9 mouse cellular contexts compared by ENCODE assay signal in the genomic region with DNA sequence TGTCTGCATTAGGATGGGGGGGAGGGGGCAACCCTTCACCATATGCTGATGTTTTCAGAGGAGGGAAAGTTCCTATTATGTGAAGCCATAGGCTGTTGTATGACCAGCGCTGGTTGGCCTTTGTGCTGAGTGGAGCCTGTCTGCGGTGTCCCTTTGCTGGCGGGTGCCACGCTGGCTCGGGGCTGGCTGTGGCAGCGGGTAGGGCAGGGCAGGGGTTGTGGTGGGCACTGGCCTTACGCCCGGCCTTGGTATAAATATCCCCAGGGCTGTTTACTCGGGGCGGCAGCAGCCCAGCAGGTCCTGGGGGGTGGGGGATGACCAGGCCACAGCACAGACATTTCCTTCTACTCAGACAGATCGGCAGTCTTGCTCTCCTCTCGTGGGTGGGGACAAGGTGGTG. TPM values are rescaled to one million over a fixed set of nuclear protein-coding genes. Genes with fewer than 3 reads are reported as not detected.
DNase-seq lines count a peak whose midpoint lies in the region; ATAC-seq and TF ChIP-seq lines count a peak whose summit lies in the region.
"Had no signal": no experiment of that assay in that cellular context is flagged by ENCODE, and none has a peak within 500 bp of the region (broad histone marks: within the 10 kb centered on the region; RNA-seq: fewer than 3 reads in every experiment).

No protein-coding gene starts in this region.

- peak overlapping the region; percentile 58 for H3K4me3 ChIP-seq in gastrocnemius, adult 2 months
- H3K4me3 ChIP-seq in heart, adult 2 months, result no peak overlapping the region
- H3K4me3 ChIP-seq in limb, embryonic 13.5 days, result no peak overlapping the region

- no peaks in the 10 kb centered on the region for H3K79me2 ChIP-seq in heart, adult 2 months (replicated peaks; ENCODE audit: control insufficient read depth, insufficient read depth, low read length)

- H3K4me2 ChIP-seq in limb, embryonic 13.5 days (replicated peaks), result peak overlapping the region; percentile 46

- peaks cover 8% of the 10 kb centered on the region for H3K36me3 ChIP-seq in heart, adult 2 months (ENCODE audit: control insufficient read depth, insufficient read depth, low read length)
- peaks cover 30% of the 10 kb centered on the region for H3K36me3 ChIP-seq in limb, embryonic 13.5 days

- no peak for TF ChIP-seq EP300 in heart, adult 2 months (IDR thresholded peaks at IDR 0.05; ENCODE audit: insufficient read depth, low read depth, low read length)

- TF ChIP-seq CTCF in gastrocnemius, adult 2 months (IDR thresholded peaks at IDR 0.05), result no peak
- no peak for TF ChIP-seq CTCF in heart, adult 2 months (IDR thresholded peaks at IDR 0.05)

- DNase-seq in gastrocnemius, adult 2 months, result peak; percentile 77
- no peak for DNase-seq in gastrocnemius, postnatal 25 days
- peak; percentile 83 for DNase-seq in 3134 (ENCODE audit: extremely low read depth, insufficient read length, low spot score)
- peak; percentile 58 to 66 for DNase-seq in heart, adult 2 months
- DNase-seq in natural killer cell, adult 2 months (ENCODE audit: low spot score in 2 of 2), result peak; percentile 66 to 77
- no peak for DNase-seq in adrenal gland, adult 18-20 months (ENCODE audit: low spot score in 2 of 2)
- no peak for DNase-seq in right cerebral cortex, postnatal 25 days

- ATAC-seq in limb, embryonic 13.5 days (ENCODE audit: low FRiP score, low read depth), result no peak

- intact Hi-C loops in gastrocnemius, adult 2 months (cut with DNase I), result no loop called here
- intact Hi-C loops in heart, adult 2 months (cut with DNase I), result no loop called here

- H3K9me3 ChIP-seq in limb, embryonic 13.5 days, result no peaks in the 10 kb centered on the region

- WGBS in heart, adult 2 months, result 17% methylated on average over 12 of the region's 12 CpGs
- WGBS in limb, embryonic 13.5 days, result 13% methylated on average over 12 of the region's 12 CpGs

- TF ChIP-seq POLR2A in heart, adult 2 months (IDR thresholded peaks at IDR 0.05; ENCODE audit: insufficient read depth, low read depth, low read length), result no peak

- peak overlapping the region; percentile 84 for H3K27ac ChIP-seq in gastrocnemius, adult 2 months
- peak overlapping the region; percentile 62 for H3K27ac ChIP-seq in heart, adult 2 months
- H3K27ac ChIP-seq in limb, embryonic 13.5 days, result 0 out of 2 replicates have a peak overlapping the region, but pooled peaks have one; percentile 15

- H3K27me3 ChIP-seq in heart, adult 2 months (ENCODE audit: control insufficient read depth, insufficient read depth, low read length), result no peaks in the 10 kb centered on the region
- no peaks in the 10 kb centered on the region for H3K27me3 ChIP-seq in limb, embryonic 13.5 days
- H3K27me3 ChIP-seq: CH12.LX had no signal

- H3K9ac ChIP-seq in heart, adult 2 months (ENCODE audit: low read depth, low read length), result peak overlapping the region; percentile 47
- peak overlapping the region; percentile 57 for H3K9ac ChIP-seq in limb, embryonic 13.5 days

- peaks cover 42% of the 10 kb centered on the region for H3K4me1 ChIP-seq in heart, adult 2 months (ENCODE audit: control insufficient read depth, insufficient read depth, low read length)
- peaks cover 45% of the 10 kb centered on the region for H3K4me1 ChIP-seq in limb, embryonic 13.5 days

RNA-seq across cellular contexts. Expression of a gene that starts 8.9 kb away (rescaled TPM):
- 10 to 100 TPM; 39.4 to 44.3 TPM for total RNA-seq in gastrocnemius, adult 2 months (2021)
- total RNA-seq in gastrocnemius, postnatal 25 days (2021), result 10 to 100 TPM; 33.6 to 36.2 TPM
- total RNA-seq in heart, adult 2 months (2021), result 10 to 100 TPM; 51.8 to 59.3 TPM
- polyA plus RNA-seq in heart, adult 2 months (2012; rRNA removed), result 62.9 and 72.6 TPM in 2 replicates
- 22.0 and 24.6 TPM in 2 replicates for polyA plus RNA-seq in limb, embryonic 13.5 days (2015; fragmentation: Nextera tagmentation; extraction: Ambion mirVana)
- total RNA-seq in adrenal gland, adult 18-20 months (2021), result 10 to 100 TPM; 52.1 to 53.0 TPM

RNA-seq across cellular contexts. Expression of a gene that starts 23.2 kb away (rescaled TPM):
- total RNA-seq in gastrocnemius, adult 2 months (2021), result 1 to 10 TPM; 4.6 to 6.6 TPM
- total RNA-seq in gastrocnemius, postnatal 25 days (2021), result 1 to 10 TPM; 6.3 to 7.2 TPM
- 10 to 100 TPM; 21.5 to 22.5 TPM for total RNA-seq in heart, adult 2 months (2021)
- polyA plus RNA-seq in heart, adult 2 months (2012; rRNA removed), result 16.3 and 24.7 TPM in 2 replicates
- polyA plus RNA-seq in limb, embryonic 13.5 days (2015; fragmentation: Nextera tagmentation; extraction: Ambion mirVana), result 1.7 and 2.4 TPM in 2 replicates
- 10 to 100 TPM; 26.2 to 36.0 TPM for total RNA-seq in adrenal gland, adult 18-20 months (2021)

RNA-seq across cellular contexts. Expression of a gene that starts 29.4 kb away (rescaled TPM):
- 1 to 10 TPM; 8.7 to 9.7 TPM for total RNA-seq in gastrocnemius, adult 2 months (2021)
- 1 to 10 TPM; 8.4 to 8.8 TPM for total RNA-seq in gastrocnemius, postnatal 25 days (2021)
- total RNA-seq in heart, adult 2 months (2021), result 10 to 100 TPM in 1 of 2 experiments, 1 to 10 TPM in 1; 7.9 to 10.2 TPM
- polyA plus RNA-seq in heart, adult 2 months (2012; rRNA removed), result 31.5 and 32.2 TPM in 2 replicates
- polyA plus RNA-seq in limb, embryonic 13.5 days (2015; fragmentation: Nextera tagmentation; extraction: Ambion mirVana), result 25.8 and 29.0 TPM in 2 replicates
- total RNA-seq in adrenal gland, adult 18-20 months (2021), result 10 to 100 TPM; 15.0 to 16.2 TPM

RNA-seq across cellular contexts. Expression of a gene that starts 35.0 kb away (rescaled TPM):
- total RNA-seq in gastrocnemius, adult 2 months (2021), result not detected
- total RNA-seq in gastrocnemius, postnatal 25 days (2021), result not detected
- total RNA-seq in heart, adult 2 months (2021), result not detected
- polyA plus RNA-seq in heart, adult 2 months (2012; rRNA removed), result 1.1 TPM in 1 of 2 replicates, not detected in the other
- polyA plus RNA-seq in limb, embryonic 13.5 days (2015; fragmentation: Nextera tagmentation; extraction: Ambion mirVana), result 3.7 and 4.9 TPM in 2 replicates
- total RNA-seq in adrenal gland, adult 18-20 months (2021), result not detected

RNA-seq across cellular contexts. Expression of a gene that starts 44.6 kb away (rescaled TPM):
- 10 to 100 TPM; 66.3 to 72.8 TPM for total RNA-seq in gastrocnemius, adult 2 months (2021)
- total RNA-seq in gastrocnemius, postnatal 25 days (2021), result 10 to 100 TPM; 55.3 to 57.2 TPM
- 10 to 100 TPM; 71.0 to 76.2 TPM for total RNA-seq in heart, adult 2 months (2021)
- polyA plus RNA-seq in heart, adult 2 months (2012; rRNA removed), result 24.5 and 29.4 TPM in 2 replicates
- polyA plus RNA-seq in limb, embryonic 13.5 days (2015; fragmentation: Nextera tagmentation; extraction: Ambion mirVana), result 62.6 and 63.5 TPM in 2 replicates
- 10 to 100 TPM; 83.8 to 94.4 TPM for total RNA-seq in adrenal gland, adult 18-20 months (2021)

Comparison
In these comparisons a context has a peak if more than half of its experiments do, and no peak if none do; other contexts are left out.
1. DNase-seq: peak in gastrocnemius, adult 2 months (single experiment), 3134 (single experiment), heart, adult 2 months (2 of 2) and natural killer cell, adult 2 months (2 of 2); none in gastrocnemius, postnatal 25 days (single experiment), adrenal gland, adult 18-20 months (0 of 2) and right cerebral cortex, postnatal 25 days (single experiment).
2. H3K27ac ChIP-seq: peak in every context shown above with its lines; median percentile 84 in gastrocnemius, adult 2 months; 62 in heart, adult 2 months; 15 in limb, embryonic 13.5 days.